Comparison of ENCODE assay signal across 12 mouse cellular contexts in the genomic region with DNA sequence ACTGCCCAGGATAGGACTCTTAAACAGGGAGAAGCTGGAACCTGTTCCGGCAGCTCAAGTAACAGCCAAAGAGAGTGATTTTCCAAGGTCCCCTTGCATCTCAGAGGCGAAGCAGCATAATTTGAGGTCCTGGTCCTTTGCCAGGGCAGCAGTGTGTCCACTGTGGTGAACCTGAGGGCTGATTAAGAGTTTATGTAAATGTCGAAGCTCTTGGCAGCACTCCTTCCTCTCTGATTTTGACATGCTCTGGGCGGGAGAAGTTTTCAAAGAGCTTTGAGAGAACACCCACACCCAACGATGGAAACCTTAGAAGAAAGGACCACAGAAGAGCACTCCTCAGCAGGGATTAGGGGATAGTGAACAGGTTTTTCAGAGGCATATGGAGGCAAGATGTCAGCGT.
DNase-seq lines count a peak whose midpoint lies in the region; ATAC-seq lines count a peak whose summit lies in the region.
"Had no signal": no experiment of that assay in that cellular context is flagged by ENCODE, and none has a peak within 500 bp of the region (broad histone marks: within the 10 kb centered on the region; RNA-seq: fewer than 3 reads in every experiment).

No protein-coding gene starts in this region.

- H3K36me3 ChIP-seq in heart, embryonic 10.5 days: no peaks in the 10 kb centered on the region
- no peaks in the 10 kb centered on the region for H3K36me3 ChIP-seq in heart, embryonic 12.5 days
- H3K36me3 ChIP-seq in kidney, embryonic 15.5 days: no peaks in the 10 kb centered on the region
- H3K36me3 ChIP-seq: G1E; liver, embryonic 15.5 days; midbrain, embryonic 12.5 days had no signal

- 75% methylated on average over 6 of the region's 6 CpGs for WGBS in heart, embryonic 10.5 days
- WGBS in heart, embryonic 12.5 days: 59% methylated on average over 6 of the region's 6 CpGs
- 55% methylated on average over 6 of the region's 6 CpGs for WGBS in kidney, embryonic 15.5 days

- no peaks in the 10 kb centered on the region for H3K9me3 ChIP-seq in heart, embryonic 10.5 days
- no peaks in the 10 kb centered on the region for H3K9me3 ChIP-seq in heart, embryonic 12.5 days (replicated peaks)
- H3K9me3 ChIP-seq in kidney, embryonic 15.5 days (replicated peaks): no peaks in the 10 kb centered on the region
- H3K9me3 ChIP-seq: G1E; liver, embryonic 15.5 days; midbrain, embryonic 12.5 days had no signal

- no peak overlapping the region; the same call in 1 of the 2 replicates for H3K27ac ChIP-seq in heart, embryonic 10.5 days
- H3K27ac ChIP-seq in heart, embryonic 12.5 days (ENCODE audit: poor library complexity, severe bottlenecking): no peak overlapping the region
- peak overlapping the region; percentile 33 for H3K27ac ChIP-seq in kidney, embryonic 15.5 days
- H3K27ac ChIP-seq: liver, embryonic 15.5 days; midbrain, embryonic 12.5 days had no signal

- H3K4me3 ChIP-seq in heart, embryonic 10.5 days: no peak overlapping the region
- H3K4me3 ChIP-seq in heart, embryonic 12.5 days: no peak overlapping the region
- H3K4me3 ChIP-seq in kidney, embryonic 15.5 days (replicated peaks): no peak overlapping the region
- H3K4me3 ChIP-seq: liver, embryonic 15.5 days; midbrain, embryonic 12.5 days had no signal

- no peak overlapping the region for H3K4me2 ChIP-seq in heart, embryonic 12.5 days
- H3K4me2 ChIP-seq in kidney, embryonic 15.5 days: no peak overlapping the region
- H3K4me2 ChIP-seq: liver, embryonic 15.5 days; midbrain, embryonic 12.5 days had no signal

- no peak for ATAC-seq in heart, embryonic 12.5 days (ENCODE audit: insufficient number of reproducible peaks, low FRiP score)
- no peak for ATAC-seq in kidney, embryonic 15.5 days (replicated peaks; ENCODE audit: low FRiP score)

- H3K27me3 ChIP-seq in heart, embryonic 10.5 days (ENCODE audit: insufficient read depth, poor library complexity, severe bottlenecking): no peaks in the 10 kb centered on the region
- no peaks in the 10 kb centered on the region for H3K27me3 ChIP-seq in heart, embryonic 12.5 days (replicated peaks)
- H3K27me3 ChIP-seq in kidney, embryonic 15.5 days: no peaks in the 10 kb centered on the region
- H3K27me3 ChIP-seq: liver, embryonic 15.5 days had no signal

- H3K9ac ChIP-seq in heart, embryonic 12.5 days: no peak overlapping the region
- H3K9ac ChIP-seq in kidney, embryonic 15.5 days: no peak overlapping the region
- H3K9ac ChIP-seq: liver, embryonic 15.5 days; midbrain, embryonic 12.5 days had no signal

- peak; percentile 28 for DNase-seq in adrenal gland, postnatal 10 days
- no peak for DNase-seq in adrenal gland, adult 8-10 months
- peak; percentile 46 for DNase-seq in heart, embryonic 10.5 days (ENCODE audit: low spot score)
- DNase-seq in Muller cell, postnatal 12 days (ENCODE audit: inconsistent ontology term): peak; percentile 66
- no peak for DNase-seq in embryo, embryonic 10.5 days (ENCODE audit: low spot score)
- no peak for DNase-seq in thymus, postnatal 4 days
- DNase-seq: adrenal gland, adult 2 months had no signal

- peaks cover 36% of the 10 kb centered on the region for H3K4me1 ChIP-seq in heart, embryonic 10.5 days
- H3K4me1 ChIP-seq in heart, embryonic 12.5 days (replicated peaks): peaks cover 50% of the 10 kb centered on the region
- H3K4me1 ChIP-seq in kidney, embryonic 15.5 days: peaks cover 66% of the 10 kb centered on the region
- H3K4me1 ChIP-seq: liver, embryonic 15.5 days had no signal

Comparison
In these comparisons a context has a peak if more than half of its experiments do, and no peak if none do; other contexts are left out.
1. DNase-seq: peak in adrenal gland, postnatal 10 days (single experiment), heart, embryonic 10.5 days (single experiment) and Muller cell, postnatal 12 days (single experiment); none in adrenal gland, adult 8-10 months (single experiment), embryo, embryonic 10.5 days (single experiment) and thymus, postnatal 4 days (single experiment).